Comparison of ENCODE assay signal across 14 mouse cellular contexts in the genomic region with DNA sequence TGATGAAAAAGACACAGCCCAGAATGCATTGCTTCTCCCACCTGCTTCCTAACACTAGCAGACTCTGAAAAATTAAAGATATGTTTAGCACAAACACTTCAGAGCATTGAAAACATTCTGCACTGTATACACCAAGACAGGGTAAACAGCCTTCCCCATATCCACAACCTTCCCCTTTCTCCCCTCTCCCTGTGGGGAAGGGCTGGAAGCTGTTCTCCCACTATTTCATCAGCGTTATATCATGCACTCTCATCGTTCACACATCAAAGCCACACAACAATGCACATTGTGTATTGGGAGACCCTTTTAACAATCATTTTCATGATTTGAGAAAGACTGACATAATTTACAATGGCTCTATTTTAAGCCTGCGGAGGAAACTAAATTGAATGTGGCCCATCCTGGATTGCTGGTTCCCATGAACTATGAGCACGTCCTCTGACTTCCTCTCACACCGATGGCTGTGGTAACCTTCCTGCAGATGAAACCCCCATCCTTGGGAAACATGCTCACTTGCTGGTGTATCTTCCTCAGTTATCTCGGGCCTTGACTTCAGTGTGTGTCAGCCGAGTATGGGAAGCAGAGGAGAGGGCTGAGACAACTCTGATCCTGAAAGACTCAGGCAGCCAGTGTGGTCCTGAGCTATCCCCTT.
A peak's percentile ranks its signal among the peaks of the same experiment; 100 is the strongest.
DNase-seq lines count a peak whose midpoint lies in the region; ATAC-seq and TF ChIP-seq lines count a peak whose summit lies in the region.
"Had no signal": no experiment of that assay in that cellular context is flagged by ENCODE, and none has a peak within 500 bp of the region (broad histone marks: within the 10 kb centered on the region; RNA-seq: fewer than 3 reads in every experiment).

No protein-coding gene starts in this region.

- no peak overlapping the region for H3K4me3 ChIP-seq in lung, embryonic 14.5 days (ENCODE audit: low read depth, low read length)
- H3K4me3 ChIP-seq in heart, embryonic 16.5 days (ENCODE audit: low read length), result no peak overlapping the region
- H3K4me3 ChIP-seq: limb, embryonic 15.5 days had no signal

- no peak overlapping the region for H3K4me2 ChIP-seq in lung, embryonic 14.5 days
- no peak overlapping the region for H3K4me2 ChIP-seq in heart, embryonic 16.5 days (ENCODE audit: low read depth, low read length)
- H3K4me2 ChIP-seq: limb, embryonic 15.5 days had no signal

- H3K9ac ChIP-seq in lung, embryonic 14.5 days, result no peak overlapping the region
- H3K9ac ChIP-seq in heart, embryonic 16.5 days (ENCODE audit: low read length), result no peak overlapping the region
- H3K9ac ChIP-seq: limb, embryonic 15.5 days had no signal

- H3K9me3 ChIP-seq in lung, embryonic 14.5 days (ENCODE audit: low read depth, low read length), result no peaks in the 10 kb centered on the region
- no peaks in the 10 kb centered on the region for H3K9me3 ChIP-seq in heart, embryonic 16.5 days (replicated peaks; ENCODE audit: control insufficient read depth, low read length)
- H3K9me3 ChIP-seq: limb, embryonic 15.5 days had no signal

- 56% methylated on average over 7 of the region's 7 CpGs for WGBS in lung, embryonic 14.5 days
- 59% methylated on average over 7 of the region's 7 CpGs for WGBS in heart, embryonic 16.5 days

- peak; percentile 44; the same call in 1 of the 2 replicates for ATAC-seq in lung, embryonic 14.5 days (ENCODE audit: insufficient read depth)
- ATAC-seq in heart, embryonic 16.5 days (replicated peaks; ENCODE audit: extremely low read depth, insufficient read depth, low FRiP score), result peak; percentile 76
- ATAC-seq in activated CD4-positive, CD25-positive, alpha-beta regulatory T cell, adult 4 months, result no peak
- ATAC-seq: hindbrain, postnatal 0 days; Patski had no signal

- DNase-seq in heart, adult 9 months (ENCODE audit: low spot score in 2 of 2), result peak; percentile 48 to 75
- DNase-seq in heart, postnatal 14 days, result no peak
- DNase-seq in lung, embryonic 14.5 days, result peak; percentile 47
- no peak for DNase-seq in lung, postnatal 14 days
- DNase-seq in kidney, postnatal 10 days, result peak; percentile 28
- DNase-seq: gastrocnemius, postnatal 25 days; lung, postnatal 10 days; right cerebral cortex, postnatal 25 days; thymus, postnatal 25 days had no signal

- H3K36me3 ChIP-seq in lung, embryonic 14.5 days (ENCODE audit: insufficient read depth), result peaks cover 43% of the 10 kb centered on the region
- H3K36me3 ChIP-seq in heart, embryonic 16.5 days (ENCODE audit: control insufficient read depth, insufficient read depth), result peaks cover 9% of the 10 kb centered on the region

- H3K27me3 ChIP-seq in lung, embryonic 14.5 days (ENCODE audit: insufficient read depth, low read length), result no peaks in the 10 kb centered on the region
- H3K27me3 ChIP-seq in heart, embryonic 16.5 days (ENCODE audit: control insufficient read depth, insufficient read depth, low read length), result no peaks in the 10 kb centered on the region
- H3K27me3 ChIP-seq: limb, embryonic 15.5 days; Patski had no signal

- H3K27ac ChIP-seq in lung, embryonic 14.5 days (ENCODE audit: low read depth), result no peak overlapping the region
- H3K27ac ChIP-seq in heart, embryonic 16.5 days (ENCODE audit: low read length), result peak overlapping the region; percentile 11; the same call in 1 of the 2 replicates
- H3K27ac ChIP-seq: hindbrain, postnatal 0 days; limb, embryonic 15.5 days had no signal

- intact Hi-C loops in heart, postnatal 14 days (cut with DNase I), result loop anchor here (10.0 kb wide), 1 partner anchor 237 kb away; no protein-coding TSS in a partner anchor

- TF ChIP-seq CTCF in lung, embryonic 14.5 days (IDR thresholded peaks at IDR 0.05; ENCODE audit: low read depth), result no peak

- no peaks in the 10 kb centered on the region for H3K4me1 ChIP-seq in lung, embryonic 14.5 days (ENCODE audit: insufficient read depth)
- peaks cover 3% of the 10 kb centered on the region; the same call in 1 of the 2 replicates for H3K4me1 ChIP-seq in heart, embryonic 16.5 days (ENCODE audit: control insufficient read depth, insufficient read depth, low read length)
- H3K4me1 ChIP-seq: limb, embryonic 15.5 days had no signal

Comparison
In these comparisons a context has a peak if more than half of its experiments do, and no peak if none do; other contexts are left out.
1. DNase-seq: peak in heart, adult 9 months (2 of 2), lung, embryonic 14.5 days (single experiment) and kidney, postnatal 10 days (single experiment); none in heart, postnatal 14 days (0 of 2) and lung, postnatal 14 days (single experiment).